Mouse (Mus musculus) lung, embryonic 16.5 days (tissue): ENCODE results near the gene Mbtps1. TPM values are rescaled to one million over a fixed set of nuclear protein-coding genes. Genes with fewer than 3 reads are reported as not detected.

Experiments used
- ATAC-seq: fragments of 200-750 bp; cut with Nextera tagmentation; 2 replicates; pipeline ENCODE4 v1.8.0; 2017; ENCODE audit warnings: low read depth, mild to moderate bottlenecking, moderate library complexity
- H3K27ac ChIP-seq: fragments of 300-500 bp; sonication (generic); 2 replicates; pipeline ENCODE4 v1.5.1; 2014; ENCODE audit warnings: mild to moderate bottlenecking, control low read depth, low read length
- H3K27me3 ChIP-seq: fragments of 300-500 bp; sonication (generic); 2 replicates; pipeline ENCODE4 v1.6.1; 2014; ENCODE audit warnings: low read depth, low read length, mixed read lengths; ENCODE audit not compliant: control insufficient read depth, insufficient read depth
- H3K36me3 ChIP-seq: fragments of 300-500 bp; sonication (generic); 2 replicates; pipeline ENCODE4 v1.6.1; 2014; ENCODE audit warnings: low read length; ENCODE audit not compliant: control insufficient read depth, insufficient read depth
- H3K4me1 ChIP-seq: fragments of 300-500 bp; sonication (generic); replicated peaks from 2 replicates; pipeline ENCODE4 v1.6.1; 2014; ENCODE audit warnings: low read length, mixed read lengths; ENCODE audit not compliant: control insufficient read depth, insufficient read depth
- H3K4me2 ChIP-seq: fragments of 300-500 bp; sonication (generic); 2 replicates; pipeline ENCODE4 v1.6.1; 2014; ENCODE audit warnings: low read depth, low read length, control low read depth
- H3K4me3 ChIP-seq: fragments of 300-500 bp; sonication (generic); 2 replicates; pipeline ENCODE4 v1.5.1; 2014; ENCODE audit warnings: mild to moderate bottlenecking, low read length, control low read depth
- H3K9ac ChIP-seq: fragments of 300-500 bp; sonication (generic); 2 replicates; pipeline ENCODE4 v1.6.1; 2014; ENCODE audit warnings: low read length, control low read depth
- H3K9me3 ChIP-seq: fragments of 300-500 bp; sonication (generic); 2 replicates; pipeline ENCODE4 v1.6.1; 2016; ENCODE audit warnings: low read length; ENCODE audit not compliant: control insufficient read depth
- WGBS: fragments of 180-500 bp; shearing (Covaris S2); extraction: QIAGEN DNeasy Blood & Tissue Kit; methylation state at CpG from one replicate; pipeline ENCODE4 v1.1.7; 2014; 5-methylcytosine and 5-hydroxymethylcytosine counted together
- polyA plus RNA-seq: library from polyadenylated mRNA; unstranded; fragments of >200 nt; fragmentation: Nextera tagmentation; extraction: Ambion mirVana; gene quantifications from 2 replicates; pipeline ENCODE4 v1.2.1, GENCODE M21; 2015

Mbtps1 gene
- polyA plus RNA-seq, 1 experiment from 2014 or later: 126 TPM

DNA sequence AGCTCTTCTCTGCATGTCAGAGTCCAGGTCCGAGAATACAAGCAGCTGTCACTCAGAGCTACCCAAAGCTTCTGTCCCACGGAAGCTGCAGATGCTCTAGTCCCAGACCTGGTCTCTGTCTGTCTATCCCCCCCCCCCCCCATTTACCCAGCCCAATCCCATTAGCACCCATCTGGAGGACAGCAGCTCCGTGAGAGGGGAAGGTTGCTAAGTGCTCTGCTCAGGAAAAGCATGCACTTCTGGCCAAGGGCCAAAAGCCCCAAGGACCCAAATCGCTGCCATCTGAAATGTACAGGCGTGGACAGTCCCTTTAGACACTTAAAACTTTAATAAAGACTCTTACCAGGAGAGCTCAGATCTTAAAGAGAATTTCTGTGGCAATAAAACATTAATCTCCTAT, 41.9 kb downstream of the Mbtps1 start:
- Histone ChIP-seq H3K4me3 (no peak overlapping the region), H3K4me1 (no peaks in the 10 kb centered on the region), H3K4me2 (no peak overlapping the region), H3K9ac (no peak overlapping the region), H3K27ac (no peak overlapping the region), H3K27me3 (no peaks in the 10 kb centered on the region), H3K36me3 (peaks cover 63% of the 10 kb centered on the region), H3K9me3 (no peaks in the 10 kb centered on the region)
- 63% methylated on average over 5 of the region's 5 CpGs for WGBS
- ATAC-seq: no peak

DNA sequence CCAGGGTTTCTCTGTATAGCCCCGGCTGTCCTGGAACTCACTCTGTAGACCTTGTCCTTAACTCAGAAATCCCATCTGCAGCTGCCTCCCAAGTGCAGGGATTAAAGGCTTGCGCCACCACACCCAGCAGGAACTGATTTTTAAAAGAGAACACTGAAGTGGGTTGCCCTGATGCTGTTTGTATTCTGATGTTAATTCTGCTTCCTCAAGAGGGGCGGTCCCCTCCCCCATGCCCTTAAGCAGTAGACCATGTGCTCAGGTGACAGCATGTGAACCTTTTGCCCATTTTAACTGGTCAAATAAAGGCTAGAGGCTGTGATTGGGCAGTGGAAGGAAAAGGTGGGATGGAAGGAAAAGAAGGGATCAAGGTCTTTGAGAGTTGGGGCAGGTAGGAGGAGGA, 42.8 kb downstream of the Mbtps1 start:
- WGBS: 80% methylated on average over 3 of the region's 3 CpGs
- H3K4me2 ChIP-seq: no peak overlapping the region
- no peaks in the 10 kb centered on the region for H3K4me1 ChIP-seq

DNA sequence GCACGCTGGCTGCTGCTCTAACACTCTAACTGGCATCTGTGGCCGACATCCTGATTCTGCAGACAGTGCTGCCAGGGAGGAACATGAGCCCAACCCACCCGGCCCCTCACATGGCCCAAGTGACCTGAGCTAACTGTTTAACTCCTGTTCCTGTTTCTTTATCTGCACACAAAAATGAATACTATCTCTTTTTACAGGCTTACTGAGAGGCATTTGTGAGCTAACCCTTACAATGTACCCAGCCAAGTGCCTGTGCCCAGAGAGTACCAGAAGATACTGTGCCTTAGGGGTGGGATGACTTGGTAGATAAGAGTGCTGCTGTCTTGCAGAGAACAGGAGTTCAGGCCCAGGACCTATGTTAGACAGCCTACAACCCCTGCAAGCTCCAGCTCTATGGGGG, 43.6 kb downstream of the Mbtps1 start:
- no peak overlapping the region for H3K4me3 ChIP-seq
- H3K9me3 ChIP-seq: no peaks in the 10 kb centered on the region
- H3K4me1 ChIP-seq: no peaks in the 10 kb centered on the region
- H3K4me2 ChIP-seq: no peak overlapping the region
- 82% methylated on average over 3 of the region's 3 CpGs for WGBS
- ATAC-seq: no peak
- peaks cover 55% of the 10 kb centered on the region for H3K36me3 ChIP-seq
- H3K9ac ChIP-seq: no peak overlapping the region
- no peaks in the 10 kb centered on the region for H3K27me3 ChIP-seq
- no peak overlapping the region for H3K27ac ChIP-seq

More for the DNA sequence above, 42.8 kb downstream of the Mbtps1 start:
- Histone ChIP-seq H3K9ac (no peak overlapping the region), H3K9me3 (no peaks in the 10 kb centered on the region), H3K27me3 (no peaks in the 10 kb centered on the region), H3K4me3 (no peak overlapping the region), H3K27ac (no peak overlapping the region), H3K36me3 (peaks cover 57% of the 10 kb centered on the region)
- ATAC-seq: no peak

DNA sequence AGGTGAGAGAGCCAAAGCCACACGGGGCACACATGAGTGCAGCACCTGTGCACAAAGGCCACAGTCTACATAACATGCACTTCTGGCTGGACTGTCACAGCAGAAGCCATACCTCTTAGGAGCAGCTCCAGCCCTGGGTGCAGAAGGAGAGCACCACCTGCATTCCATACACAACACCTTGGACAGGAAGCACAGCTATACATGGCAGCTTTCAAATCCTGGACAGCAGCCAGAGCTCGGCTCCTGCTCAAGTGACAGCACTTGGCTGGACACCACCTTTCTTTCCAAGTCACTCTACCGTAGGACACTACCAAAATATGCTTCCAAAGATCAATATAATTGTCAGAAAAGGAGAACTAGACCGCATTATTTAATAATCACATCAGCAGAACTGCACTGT, 45.1 kb downstream of the Mbtps1 start:
- WGBS: 70% methylated on average over 4 of the region's 4 CpGs
- Histone ChIP-seq H3K27me3 (no peaks in the 10 kb centered on the region), H3K36me3 (peaks cover 58% of the 10 kb centered on the region), H3K9me3 (no peaks in the 10 kb centered on the region), H3K9ac (no peak overlapping the region), H3K4me2 (no peak overlapping the region), H3K27ac (no peak overlapping the region), H3K4me1 (no peaks in the 10 kb centered on the region), H3K4me3 (no peak overlapping the region)
- ATAC-seq: no peak

DNA sequence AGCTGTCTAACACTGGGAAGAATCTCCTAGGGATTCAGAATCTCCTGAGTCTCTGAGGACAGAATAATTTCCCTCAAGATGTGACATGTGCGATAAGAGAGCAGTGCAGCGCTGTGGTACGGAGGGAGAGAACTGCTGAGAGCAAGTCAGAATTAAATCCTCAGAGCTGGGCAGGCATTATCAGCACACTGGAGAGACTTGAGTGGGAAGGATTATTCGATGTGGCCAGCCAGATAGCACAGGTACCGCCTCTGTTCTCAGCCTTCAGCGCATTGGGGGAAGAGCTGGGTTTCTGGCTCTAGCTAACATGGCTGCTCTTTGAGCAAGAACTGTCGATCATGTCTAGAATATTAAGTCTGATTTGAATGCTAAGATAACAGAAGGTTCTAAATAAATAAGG, 46.8 kb downstream of the Mbtps1 start:
- no peak overlapping the region for H3K4me3 ChIP-seq
- no peak overlapping the region for H3K4me2 ChIP-seq
- peaks cover 50% of the 10 kb centered on the region for H3K36me3 ChIP-seq
- H3K9ac ChIP-seq: no peak overlapping the region
- no peaks in the 10 kb centered on the region for H3K4me1 ChIP-seq
- no peaks in the 10 kb centered on the region for H3K27me3 ChIP-seq
- no peak for ATAC-seq
- H3K27ac ChIP-seq: no peak overlapping the region
- WGBS: 94% methylated on average over 7 of the region's 7 CpGs
- H3K9me3 ChIP-seq: no peaks in the 10 kb centered on the region

DNA sequence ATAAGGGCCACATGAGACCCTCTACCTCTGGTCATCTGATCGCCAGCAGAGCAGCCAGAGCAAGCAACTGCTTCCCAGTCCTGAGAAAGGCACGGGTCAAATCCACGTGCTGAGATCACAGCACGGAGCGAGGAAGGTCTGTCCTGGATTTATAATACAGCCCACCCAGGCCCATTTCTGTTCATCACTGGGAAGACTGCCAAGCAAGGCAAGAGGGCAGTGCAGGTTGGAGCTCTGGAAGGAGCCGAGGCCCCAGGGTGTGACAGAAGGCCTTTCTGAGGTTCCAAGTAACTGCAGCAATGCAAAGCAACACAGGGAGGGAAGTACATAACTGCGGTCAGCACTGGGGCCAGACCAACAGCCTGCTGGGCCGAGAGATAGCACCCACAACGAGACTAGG, 48.1 kb downstream of the Mbtps1 start:
- Histone ChIP-seq H3K9me3 (no peaks in the 10 kb centered on the region), H3K4me2 (no peak overlapping the region), H3K4me3 (no peak overlapping the region), H3K27me3 (no peaks in the 10 kb centered on the region), H3K4me1 (no peaks in the 10 kb centered on the region), H3K9ac (no peak overlapping the region), H3K36me3 (peaks cover 52% of the 10 kb centered on the region), H3K27ac (no peak overlapping the region)
- no peak for ATAC-seq
- 83% methylated on average over 9 of the region's 9 CpGs for WGBS

DNA sequence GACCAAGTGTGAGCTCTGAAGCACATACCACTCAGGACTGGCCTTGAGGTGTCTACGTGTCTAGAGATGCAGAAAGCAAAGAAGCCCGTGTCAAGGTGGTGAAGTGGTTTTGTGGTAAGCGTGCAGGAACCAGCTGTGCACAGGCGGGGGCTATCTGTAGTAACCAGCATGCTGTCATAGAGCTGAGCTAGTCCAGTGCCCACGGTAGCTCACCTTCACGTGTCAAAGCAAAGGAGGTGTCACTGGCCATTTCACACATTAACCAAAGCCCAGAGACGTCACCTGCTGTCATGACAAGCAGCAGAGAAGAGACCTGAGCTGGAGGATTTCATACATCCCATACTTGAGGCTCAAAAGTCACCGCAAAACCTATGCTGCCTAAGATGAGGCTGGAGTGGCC, 52.4 kb downstream of the Mbtps1 start:
- no peak overlapping the region for H3K4me2 ChIP-seq
- H3K27me3 ChIP-seq: no peaks in the 10 kb centered on the region
- H3K27ac ChIP-seq: no peak overlapping the region
- H3K4me3 ChIP-seq: no peak overlapping the region
- no peak for ATAC-seq
- H3K9ac ChIP-seq: no peak overlapping the region
- H3K36me3 ChIP-seq: peaks cover 29% of the 10 kb centered on the region
- 0 out of 2 replicates have a peak, but pooled peaks cover 4% of the 10 kb centered on the region for H3K4me1 ChIP-seq
- WGBS: 72% methylated on average over 8 of the region's 8 CpGs
- H3K9me3 ChIP-seq: no peaks in the 10 kb centered on the region

DNA sequence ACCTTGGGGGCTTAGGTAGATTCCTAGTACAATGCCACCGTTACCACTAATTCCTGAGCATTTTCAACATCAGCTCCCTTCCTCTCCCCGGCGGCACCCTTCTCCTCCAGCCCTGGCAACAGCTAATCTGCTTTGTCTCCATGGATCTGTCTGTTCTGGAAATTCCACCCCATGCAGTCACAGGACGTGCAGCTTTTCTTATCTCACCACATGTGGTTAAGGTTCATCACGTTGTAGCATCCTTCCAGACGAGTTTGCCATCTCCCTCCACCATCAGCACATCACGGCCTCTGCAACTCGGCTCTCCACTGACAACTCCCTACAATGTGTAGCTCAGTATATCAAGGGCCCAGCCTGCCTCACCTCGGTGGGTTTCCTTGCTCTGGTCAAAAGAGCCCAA, 53.0 kb downstream of the Mbtps1 start:
- H3K9me3 ChIP-seq: no peaks in the 10 kb centered on the region
- H3K9ac ChIP-seq: no peak overlapping the region
- 43% methylated on average over 9 of the region's 9 CpGs for WGBS
- 0 out of 2 replicates have a peak, but pooled peaks cover 4% of the 10 kb centered on the region for H3K4me1 ChIP-seq
- no peak overlapping the region for H3K27ac ChIP-seq
- peaks cover 27% of the 10 kb centered on the region for H3K36me3 ChIP-seq
- H3K4me3 ChIP-seq: no peak overlapping the region
- no peak overlapping the region for H3K4me2 ChIP-seq
- H3K27me3 ChIP-seq: no peaks in the 10 kb centered on the region
- no peak for ATAC-seq

DNA sequence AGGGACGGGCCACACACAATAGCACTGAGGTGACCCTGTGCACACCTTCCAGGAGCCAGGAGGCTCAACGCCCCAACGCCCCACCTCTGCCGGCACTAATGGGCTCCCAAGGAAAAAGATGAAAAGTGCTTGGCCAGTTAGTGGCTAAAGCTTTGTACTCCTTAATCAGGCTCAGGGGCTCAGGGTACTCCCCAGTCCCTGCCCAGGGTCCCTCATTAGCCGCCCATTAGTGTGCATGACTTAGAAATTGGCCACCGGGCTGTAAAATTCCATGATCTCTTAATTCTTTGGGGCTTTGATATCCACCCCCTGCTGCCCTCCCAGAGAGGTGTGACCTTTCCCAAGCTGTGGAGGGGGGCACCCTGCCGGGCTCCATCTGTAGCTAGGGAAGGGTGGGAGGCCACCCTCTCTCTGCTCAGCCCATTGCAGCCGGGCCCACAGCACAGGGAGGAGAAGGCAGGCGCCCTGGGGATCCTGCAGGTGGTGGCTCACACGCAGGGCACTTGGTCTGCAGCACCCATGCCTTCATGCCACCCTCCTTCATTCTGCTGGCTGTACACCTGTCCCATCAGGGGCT, 55.3 kb downstream of the Mbtps1 start:
- H3K4me2 ChIP-seq: no peak overlapping the region
- no peak for ATAC-seq
- H3K4me1 ChIP-seq: 0 out of 2 replicates have a peak, but pooled peaks cover 4% of the 10 kb centered on the region
- no peak overlapping the region for H3K4me3 ChIP-seq
- no peak overlapping the region for H3K27ac ChIP-seq
- no peaks in the 10 kb centered on the region for H3K27me3 ChIP-seq
- 51% methylated on average over 9 of the region's 10 CpGs for WGBS
- H3K9ac ChIP-seq: no peak overlapping the region
- H3K9me3 ChIP-seq: no peaks in the 10 kb centered on the region
- H3K36me3 ChIP-seq: peaks cover 7% of the 10 kb centered on the region; the same call in 1 of the 2 replicates

DNA sequence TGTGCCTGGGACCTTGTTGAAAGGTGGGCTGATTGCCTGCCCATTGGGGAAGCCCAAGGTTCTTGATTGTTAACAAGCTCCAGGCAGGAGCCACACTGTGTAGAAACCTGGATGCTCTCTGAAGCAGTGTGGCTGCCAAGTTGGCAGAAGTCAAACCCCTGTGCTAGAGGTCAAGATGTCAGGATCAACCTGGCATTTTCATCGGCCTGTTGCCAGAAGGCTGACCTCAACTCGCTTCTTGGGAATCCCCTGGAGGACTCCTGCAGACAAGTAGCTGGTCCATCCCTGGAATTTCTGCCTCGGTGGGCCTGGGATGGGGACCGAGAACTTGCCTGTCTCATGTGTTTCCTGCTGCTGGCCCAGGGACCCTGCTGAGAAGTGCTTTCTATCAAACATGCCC, 56.4 kb downstream of the Mbtps1 start:
- Histone ChIP-seq H3K9me3 (no peaks in the 10 kb centered on the region), H3K9ac (no peak overlapping the region; the same call in 1 of the 2 replicates), H3K4me1 (0 out of 2 replicates have a peak, but pooled peaks cover 4% of the 10 kb centered on the region), H3K4me2 (no peak overlapping the region), H3K36me3 (0 out of 2 replicates have a peak, but pooled peaks cover 4% of the 10 kb centered on the region), H3K27me3 (no peaks in the 10 kb centered on the region), H3K4me3 (no peak overlapping the region), H3K27ac (no peak overlapping the region)
- WGBS: 42% methylated on average over 4 of the region's 4 CpGs
- ATAC-seq: no peak
